Mouse (Mus musculus) kidney, adult 2 months (tissue): Measurements from ENCODE around the gene Aurkb.

Experiments
- CTCF ChIP-seq: fragments of 200-500 bp; conservative IDR thresholded peaks from 2 replicates; pipeline ENCODE4 v1.5.1; 2011; ENCODE audit warnings: low read depth, mild to moderate bottlenecking, control low read depth, low read length, moderate library complexity, mixed read lengths; ENCODE audit not compliant: insufficient read depth, insufficient read length
- POLR2A ChIP-seq: fragments of 200-500 bp; IDR thresholded peaks from one replicate; pipeline ENCODE4 v1.6.1; 2011; ENCODE audit warnings: low read depth, low read length, control low read depth

DNA sequence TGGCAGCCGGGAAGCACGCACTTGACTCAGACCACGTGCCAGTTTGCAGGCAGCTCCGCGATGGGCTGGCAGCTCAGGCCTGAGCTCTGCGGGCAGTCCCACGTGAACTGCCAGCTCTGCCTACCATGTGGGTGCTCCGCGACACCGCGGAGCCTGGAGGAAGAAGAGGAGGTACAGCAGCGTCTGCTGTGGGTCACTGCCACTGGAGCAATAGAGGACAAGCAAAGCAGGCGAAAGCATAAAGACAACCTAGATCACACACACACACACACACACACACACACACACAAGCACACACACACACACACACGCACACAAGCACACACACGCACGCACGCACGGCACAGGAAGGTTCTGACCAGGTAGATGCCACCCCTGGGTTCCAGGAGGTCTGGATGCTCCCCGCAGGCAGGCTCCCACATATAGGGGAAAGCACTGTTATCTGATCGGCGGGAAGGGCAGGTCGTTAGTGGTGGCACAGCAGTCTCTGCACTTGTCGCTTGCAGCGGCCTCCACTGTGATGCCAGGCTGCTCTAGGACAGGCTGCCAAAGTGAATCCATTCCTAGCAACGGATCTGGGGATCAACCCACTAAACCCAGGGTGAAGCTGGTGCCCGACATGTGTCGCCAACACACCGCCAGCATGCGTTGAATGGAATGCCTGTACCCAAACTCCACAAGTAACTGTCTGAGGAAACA lies 20.9 kb downstream of the Aurkb start:
- TF ChIP-seq CTCF: no peak
- no peak for TF ChIP-seq POLR2A
